Mouse (Mus musculus) liver, postnatal 0 days (tissue): Measurements from ENCODE around the gene Rpp21. TPM values are rescaled to one million over a fixed set of nuclear protein-coding genes. Genes with fewer than 3 reads are reported as not detected.

ENCODE experiments used
- ATAC-seq: fragments of 200-750 bp; cut with Nextera tagmentation; 2 replicates; pipeline ENCODE4 v1.8.0; 2017; ENCODE audit warnings: mild to moderate bottlenecking, moderate library complexity
- DNase-seq: peaks from one replicate; pipeline ENCODE4 v3.0.0-alpha.2; 2016
- H3K27ac ChIP-seq: fragments of 300-500 bp; sonication (generic); 2 replicates; pipeline ENCODE4 v1.5.1; 2014; ENCODE audit warnings: antibody characterized with exemption, moderate library complexity, mild to moderate bottlenecking, low read depth
- H3K27me3 ChIP-seq: fragments of 300-500 bp; sonication (generic); 2 replicates; pipeline ENCODE4 v1.6.1; 2014; ENCODE audit warnings: low read length, control low read depth, mixed read lengths; ENCODE audit not compliant: insufficient read depth
- H3K36me3 ChIP-seq: fragments of 300-500 bp; sonication (generic); replicated peaks from 2 replicates; pipeline ENCODE4 v1.6.1; 2014; ENCODE audit warnings: mild to moderate bottlenecking, control low read depth, low read length, moderate library complexity, mixed read lengths; ENCODE audit not compliant: insufficient read depth
- H3K4me1 ChIP-seq: fragments of 300-500 bp; sonication (generic); 2 replicates; pipeline ENCODE4 v1.6.1; 2014; ENCODE audit warnings: antibody characterized with exemption, mild to moderate bottlenecking, control low read depth; ENCODE audit not compliant: insufficient read depth
- H3K4me2 ChIP-seq: fragments of 300-500 bp; sonication (generic); 2 replicates; pipeline ENCODE4 v1.6.1; 2014; ENCODE audit warnings: low read depth, mild to moderate bottlenecking, low read length, moderate library complexity, mixed read lengths
- H3K4me3 ChIP-seq: fragments of 300-500 bp; sonication (generic); 2 replicates; pipeline ENCODE4 v1.5.1; 2014; ENCODE audit warnings: low read depth, low read length
- H3K9ac ChIP-seq: fragments of 300-500 bp; sonication (generic); replicated peaks from 2 replicates; pipeline ENCODE4 v1.6.1; 2014; ENCODE audit warnings: mild to moderate bottlenecking, moderate library complexity
- H3K9me3 ChIP-seq: fragments of 300-500 bp; sonication (generic); 2 replicates; pipeline ENCODE4 v1.6.1; 2016; ENCODE audit warnings: mild to moderate bottlenecking, control low read depth, low read length, mixed read lengths
- CTCF ChIP-seq: sonication (generic); IDR thresholded peaks from 2 replicates; pipeline ENCODE4 v1.5.1; 2016; ENCODE audit warnings: antibody characterized with exemption, low read depth
- EP300 ChIP-seq: IDR thresholded peaks from 2 replicates; pipeline ENCODE4 v1.6.1; 2016; ENCODE audit warnings: antibody characterized with exemption, low read depth, mild to moderate bottlenecking
- WGBS: fragments of 180-500 bp; shearing (Covaris S2); extraction: QIAGEN DNeasy Blood & Tissue Kit; methylation state at CpG from one replicate; pipeline ENCODE4 v1.1.7; 2014; ENCODE audit not compliant: insufficient replicate concordance; 5-methylcytosine and 5-hydroxymethylcytosine counted together
- polyA plus RNA-seq: library from polyadenylated mRNA; unstranded; fragments of >200 nt; fragmentation: Nextera tagmentation; extraction: Ambion mirVana; gene quantifications from 2 replicates; pipeline ENCODE4 v1.2.1, GENCODE M21; 2015

Gene Rpp21
- 53.2 and 55.1 TPM in 2 replicates for polyA plus RNA-seq

- Histone ChIP-seq H3K27ac (peak within 1 kb of the TSS; percentile 86), H3K9ac (peak within 1 kb of the TSS; percentile 83), H3K4me3 (peak within 1 kb of the TSS; percentile 95), H3K9me3 (no peaks in the 10 kb centered on the region), H3K36me3 (peaks cover 24% of the 10 kb centered on the region), H3K4me2 (peak within 1 kb of the TSS; percentile 85), H3K4me1 (peaks cover 3% of the 10 kb centered on the region; the same call in 1 of the 2 replicates), H3K27me3 (no peaks in the 10 kb centered on the region)
- TF ChIP-seq CTCF (no peak), EP300 (no peak)
- ATAC-seq (no peak), DNase-seq (no peak)
- 36% methylated on average over 6 of the region's 6 CpGs for WGBS
These were observed at the start of gene Rpp21 for GRCm38 (mm10) chr17:36257969-36258368. Gene Rpp21, minus strand, starts transcription at chr17:36258069.

- TF ChIP-seq CTCF (no peak), EP300 (no peak)
- ATAC-seq (no peak), DNase-seq (no peak)
- H3K36me3 ChIP-seq: no peaks in the 10 kb centered on the region
- WGBS: 78% methylated on average over 2 of the region's 2 CpGs
- H3K27ac ChIP-seq: no peak within 1 kb of the TSS
- H3K9me3 ChIP-seq: no peaks in the 10 kb centered on the region
- H3K4me3 ChIP-seq: no peak within 1 kb of the TSS
- H3K4me2 ChIP-seq: no peak within 1 kb of the TSS
- no peaks in the 10 kb centered on the region for H3K27me3 ChIP-seq
- H3K4me1 ChIP-seq: no peaks in the 10 kb centered on the region
- H3K9ac ChIP-seq: no peak within 1 kb of the TSS
These were observed 28.5 kb upstream of the Rpp21 start, which contains the start of gene H2-M10.2 for GRCm38 (mm10) chr17:36286390-36286789. Gene H2-M10.2, minus strand, starts transcription at chr17:36286490.

- Histone ChIP-seq H3K27me3 (no peaks in the 10 kb centered on the region), H3K4me3 (no peak overlapping the region), H3K27ac (no peak overlapping the region), H3K4me1 (no peaks in the 10 kb centered on the region), H3K4me2 (no peak overlapping the region), H3K9ac (no peak overlapping the region), H3K9me3 (no peaks in the 10 kb centered on the region), H3K36me3 (peaks cover 13% of the 10 kb centered on the region)
- no peak for DNase-seq
- no peak for ATAC-seq
- WGBS: 79% methylated on average over 4 of the region's 4 CpGs
- no peak for TF ChIP-seq EP300
- TF ChIP-seq CTCF: no peak
These were observed 23.8 kb upstream of the Rpp21 start for GRCm38 (mm10) chr17:36281521-36282245.

- 89% methylated on average over 4 of the region's 4 CpGs for WGBS
- TF ChIP-seq EP300 (no peak), CTCF (no peak)
- no peaks in the 10 kb centered on the region for H3K9me3 ChIP-seq
- H3K4me2 ChIP-seq: no peak overlapping the region
- no peak overlapping the region for H3K27ac ChIP-seq
- peaks cover 18% of the 10 kb centered on the region for H3K4me1 ChIP-seq
- H3K4me3 ChIP-seq: no peak overlapping the region
- no peak overlapping the region for H3K9ac ChIP-seq
- no peaks in the 10 kb centered on the region for H3K27me3 ChIP-seq
- ATAC-seq (no peak), DNase-seq (no peak)
- H3K36me3 ChIP-seq: 0 out of 2 replicates have a peak, but pooled peaks cover 7% of the 10 kb centered on the region
These were observed 16.9 kb upstream of the Rpp21 start for GRCm38 (mm10) chr17:36274776-36275175.

- no peak overlapping the region for H3K4me3 ChIP-seq
- H3K36me3 ChIP-seq: peaks cover 7% of the 10 kb centered on the region; the same call in 1 of the 2 replicates
- WGBS: 67% methylated on average over 4 of the region's 4 CpGs
- H3K27me3 ChIP-seq: no peaks in the 10 kb centered on the region
- no peak overlapping the region for H3K4me2 ChIP-seq
- H3K9ac ChIP-seq: no peak overlapping the region
- DNase-seq (no peak), ATAC-seq (no peak)
- H3K4me1 ChIP-seq: peaks cover 18% of the 10 kb centered on the region
- TF ChIP-seq EP300: no peak
- TF ChIP-seq CTCF: no peak
- H3K9me3 ChIP-seq: no peaks in the 10 kb centered on the region
- no peak overlapping the region for H3K27ac ChIP-seq
These were observed 15.9 kb upstream of the Rpp21 start for GRCm38 (mm10) chr17:36273796-36274195.

- Histone ChIP-seq H3K4me1 (peaks cover 18% of the 10 kb centered on the region), H3K36me3 (peaks cover 8% of the 10 kb centered on the region), H3K4me2 (peak overlapping the region; percentile 86), H3K9me3 (no peaks in the 10 kb centered on the region), H3K4me3 (peak overlapping the region; percentile 76), H3K9ac (peak overlapping the region; percentile 82; the same call in 1 of the 2 replicates), H3K27me3 (no peaks in the 10 kb centered on the region), H3K27ac (no peak overlapping the region)
- no peak for ATAC-seq
- TF ChIP-seq CTCF: no peak
- TF ChIP-seq EP300: no peak
- 64% methylated on average over 9 of the region's 9 CpGs for WGBS
- no peak for DNase-seq
These were observed 14.9 kb upstream of the Rpp21 start for GRCm38 (mm10) chr17:36272643-36273366.
